Mouse (Mus musculus) liver, embryonic 13.5 days (tissue): ENCODE results near the gene Abhd5. TPM values are rescaled to one million over a fixed set of nuclear protein-coding genes. Genes with fewer than 3 reads are reported as not detected.

Source experiments
- ATAC-seq: fragments of 200-750 bp; cut with Nextera tagmentation; 2 replicates; pipeline ENCODE4 v1.8.0; 2017; ENCODE audit warnings: low read depth, mild to moderate bottlenecking, moderate number of reproducible peaks, moderate library complexity
- DNase-seq: peaks from one replicate; pipeline ENCODE4 v3.0.0; 2022
- H3K27ac ChIP-seq: fragments of 300-500 bp; sonication (generic); 2 replicates; pipeline ENCODE4 v1.5.1; 2015; ENCODE audit warnings: moderate library complexity, mild to moderate bottlenecking, inconsistent platforms
- H3K27me3 ChIP-seq: fragments of 300-500 bp; sonication (generic); 2 replicates; pipeline ENCODE4 v1.6.1; 2015; ENCODE audit warnings: mild to moderate bottlenecking, inconsistent platforms
- H3K36me3 ChIP-seq: fragments of 300-500 bp; sonication (generic); 2 replicates; pipeline ENCODE4 v1.6.1; 2015; ENCODE audit warnings: mild to moderate bottlenecking, inconsistent platforms
- H3K4me1 ChIP-seq: fragments of 300-500 bp; sonication (generic); replicated peaks from 2 replicates; pipeline ENCODE4 v1.6.1; 2015; ENCODE audit warnings: inconsistent platforms
- H3K4me2 ChIP-seq: fragments of 300-500 bp; sonication (generic); 2 replicates; pipeline ENCODE4 v1.6.1; 2015; ENCODE audit warnings: inconsistent platforms, mild to moderate bottlenecking, moderate library complexity
- H3K4me3 ChIP-seq: fragments of 300-500 bp; sonication (generic); replicated peaks from 2 replicates; pipeline ENCODE4 v1.5.1; 2015; ENCODE audit warnings: mild to moderate bottlenecking, inconsistent platforms
- H3K9ac ChIP-seq: fragments of 300-500 bp; sonication (generic); 2 replicates; pipeline ENCODE4 v1.6.1; 2015; ENCODE audit warnings: mild to moderate bottlenecking, inconsistent platforms
- H3K9me3 ChIP-seq: fragments of 300-500 bp; sonication (generic); replicated peaks from 2 replicates; pipeline ENCODE4 v1.6.1; 2016; ENCODE audit warnings: inconsistent platforms
- WGBS: fragments of 180-500 bp; shearing (Covaris S2); methylation state at CpG from one replicate; pipeline ENCODE4 v1.1.7; 2015; ENCODE audit not compliant: insufficient replicate concordance; 5-methylcytosine and 5-hydroxymethylcytosine counted together
- polyA plus RNA-seq: library from polyadenylated mRNA; unstranded; fragments of >200 nt; fragmentation: Nextera tagmentation; extraction: Ambion mirVana; gene quantifications from 2 replicates; pipeline ENCODE4 v1.2.1, GENCODE M21; 2015

Gene Abhd5
- polyA plus RNA-seq, 1 experiment from 2014 or later = 21.4 TPM

DNA sequence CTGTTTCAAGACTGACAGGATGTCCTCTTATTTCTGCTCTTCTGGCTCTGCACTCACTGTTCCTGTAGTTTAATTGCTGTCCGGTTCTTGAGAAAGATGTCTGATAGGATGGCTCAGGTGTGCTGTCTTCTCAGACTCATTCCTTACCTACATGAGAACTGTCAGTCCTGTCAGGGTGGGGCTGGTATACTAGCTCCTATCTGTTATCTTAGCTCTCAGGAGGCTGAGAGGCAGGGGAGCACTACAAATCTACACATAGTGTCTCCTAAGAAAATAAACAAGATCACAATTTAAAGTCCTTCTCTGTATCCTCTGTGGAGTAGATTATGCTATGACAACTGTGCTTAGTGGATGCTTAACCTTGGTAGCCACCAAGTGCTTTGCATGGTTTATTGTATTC, 21.6 kb downstream of the Abhd5 start:
- H3K9ac ChIP-seq = 0 out of 2 replicates have a peak overlapping the region, but pooled peaks have one; percentile 28
- H3K27me3 ChIP-seq = no peaks in the 10 kb centered on the region
- WGBS = 60% methylated on average over 1 of the region's 1 CpGs
- no peak overlapping the region for H3K4me3 ChIP-seq
- DNase-seq = no peak
- peak overlapping the region; percentile 4 for H3K4me2 ChIP-seq
- H3K4me1 ChIP-seq = peaks cover 41% of the 10 kb centered on the region
- H3K9me3 ChIP-seq = no peaks in the 10 kb centered on the region
- ATAC-seq = peak; percentile 87
- H3K36me3 ChIP-seq = peaks cover 25% of the 10 kb centered on the region
- peak overlapping the region; percentile 51 for H3K27ac ChIP-seq

DNA sequence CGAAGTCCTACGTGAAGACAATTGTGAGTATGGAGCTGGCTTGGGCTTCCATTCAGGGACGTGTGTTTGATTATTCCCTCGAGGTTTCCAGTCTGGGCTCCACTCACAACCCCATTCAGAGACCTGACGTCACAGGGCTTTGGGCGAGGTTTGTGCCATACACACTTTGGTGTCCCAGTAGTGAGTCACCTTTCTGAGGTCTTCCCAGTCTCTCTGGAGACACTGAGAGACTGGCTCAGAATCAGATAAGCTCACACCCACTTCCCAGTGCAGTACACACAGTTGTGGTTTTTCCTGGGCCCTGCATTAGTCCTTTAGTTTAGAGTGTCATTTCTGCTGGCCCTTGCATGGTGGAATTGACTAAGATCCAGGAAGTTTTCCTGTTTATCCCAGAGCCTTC, 27.6 kb downstream of the Abhd5 start:
- H3K36me3 ChIP-seq = peaks cover 64% of the 10 kb centered on the region
- no peak for ATAC-seq

DNA sequence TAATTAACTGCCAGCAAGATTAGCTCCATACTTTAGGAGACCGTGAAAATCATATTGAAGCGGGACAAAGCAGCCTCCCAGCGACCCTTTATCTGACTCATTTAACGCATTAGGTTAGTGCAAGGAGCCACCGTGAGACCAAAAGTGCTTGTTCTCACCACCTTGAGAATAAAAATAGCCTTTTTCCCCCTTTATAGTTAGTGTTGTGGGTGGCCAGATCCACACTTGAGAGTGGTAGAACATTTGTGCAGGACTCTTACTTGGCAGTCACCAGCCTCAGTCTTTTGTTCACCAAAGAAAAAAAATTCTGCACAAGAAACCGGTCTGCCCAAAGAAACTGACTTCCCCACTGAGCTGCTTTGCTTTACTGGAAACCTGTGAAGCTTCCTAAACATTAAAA, 29.6 kb downstream of the Abhd5 start:
- no peak overlapping the region for H3K9ac ChIP-seq
- H3K27me3 ChIP-seq = no peaks in the 10 kb centered on the region
- H3K4me1 ChIP-seq = no peaks in the 10 kb centered on the region
- H3K4me3 ChIP-seq = no peak overlapping the region
- no peak for DNase-seq
- no peak overlapping the region for H3K4me2 ChIP-seq
- 90% methylated on average over 6 of the region's 6 CpGs for WGBS
- H3K9me3 ChIP-seq = no peaks in the 10 kb centered on the region
- ATAC-seq = no peak
- peaks cover 66% of the 10 kb centered on the region for H3K36me3 ChIP-seq
- no peak overlapping the region for H3K27ac ChIP-seq

More for the DNA sequence above, 27.6 kb downstream of the Abhd5 start:
- no peaks in the 10 kb centered on the region for H3K4me1 ChIP-seq
- H3K9me3 ChIP-seq = no peaks in the 10 kb centered on the region
- no peak overlapping the region for H3K27ac ChIP-seq
- H3K9ac ChIP-seq = no peak overlapping the region
- no peak overlapping the region for H3K4me3 ChIP-seq
- 77% methylated on average over 6 of the region's 6 CpGs for WGBS
- DNase-seq = no peak
- no peak overlapping the region for H3K4me2 ChIP-seq
- H3K27me3 ChIP-seq = no peaks in the 10 kb centered on the region

DNA sequence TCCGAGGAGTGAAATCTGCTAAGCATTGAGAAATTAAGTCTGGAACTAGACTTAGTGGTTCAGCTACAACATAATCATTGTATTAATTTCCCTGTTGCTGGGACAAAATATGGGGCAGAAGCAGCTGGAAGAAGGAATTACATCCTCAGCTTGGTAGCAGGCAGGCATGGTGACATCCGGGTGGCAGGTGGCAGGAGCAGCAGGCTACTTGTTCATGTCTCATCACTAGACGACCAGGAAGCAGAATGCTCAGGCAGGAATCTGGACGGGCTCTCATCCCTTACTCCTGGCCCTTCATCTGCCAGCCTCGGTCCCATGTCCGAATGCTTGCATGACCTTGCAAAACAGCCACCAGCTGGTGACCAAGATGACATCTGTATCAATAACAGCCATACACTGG, 30.6 kb downstream of the Abhd5 start:
- ATAC-seq (no peak), DNase-seq (no peak)
- Histone ChIP-seq H3K27me3 (no peaks in the 10 kb centered on the region), H3K4me3 (no peak overlapping the region), H3K27ac (no peak overlapping the region), H3K4me1 (no peaks in the 10 kb centered on the region), H3K9me3 (no peaks in the 10 kb centered on the region), H3K36me3 (peaks cover 56% of the 10 kb centered on the region), H3K4me2 (no peak overlapping the region), H3K9ac (no peak overlapping the region)
- 83% methylated on average over 6 of the region's 6 CpGs for WGBS

DNA sequence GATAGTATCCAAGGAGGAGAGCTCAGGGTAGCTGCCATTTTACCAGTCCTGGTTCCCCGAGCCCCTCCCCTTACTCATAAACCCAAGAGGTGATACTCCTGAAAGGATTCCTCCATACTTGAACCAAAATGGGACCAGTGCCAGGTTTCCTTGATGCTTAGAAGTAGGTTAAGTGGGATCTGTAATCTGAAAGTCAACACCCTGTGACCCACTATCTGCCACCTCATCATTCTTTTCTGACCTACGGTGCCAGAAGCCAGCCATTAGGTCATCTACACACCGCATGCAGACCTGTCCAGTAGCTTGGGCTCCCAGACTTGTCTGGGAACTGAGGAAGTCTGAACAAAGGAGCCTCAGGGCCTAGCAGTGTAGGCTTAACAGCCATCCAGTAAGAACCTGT, 34.6 kb downstream of the Abhd5 start:
- no peak overlapping the region for H3K9ac ChIP-seq
- H3K27ac ChIP-seq = no peak overlapping the region
- no peaks in the 10 kb centered on the region for H3K4me1 ChIP-seq
- ATAC-seq (no peak), DNase-seq (no peak)
- H3K4me2 ChIP-seq = no peak overlapping the region
- peaks cover 28% of the 10 kb centered on the region for H3K36me3 ChIP-seq
- WGBS = 77% methylated on average over 3 of the region's 3 CpGs
- no peak overlapping the region for H3K4me3 ChIP-seq
- H3K27me3 ChIP-seq = no peaks in the 10 kb centered on the region
- no peaks in the 10 kb centered on the region for H3K9me3 ChIP-seq

DNA sequence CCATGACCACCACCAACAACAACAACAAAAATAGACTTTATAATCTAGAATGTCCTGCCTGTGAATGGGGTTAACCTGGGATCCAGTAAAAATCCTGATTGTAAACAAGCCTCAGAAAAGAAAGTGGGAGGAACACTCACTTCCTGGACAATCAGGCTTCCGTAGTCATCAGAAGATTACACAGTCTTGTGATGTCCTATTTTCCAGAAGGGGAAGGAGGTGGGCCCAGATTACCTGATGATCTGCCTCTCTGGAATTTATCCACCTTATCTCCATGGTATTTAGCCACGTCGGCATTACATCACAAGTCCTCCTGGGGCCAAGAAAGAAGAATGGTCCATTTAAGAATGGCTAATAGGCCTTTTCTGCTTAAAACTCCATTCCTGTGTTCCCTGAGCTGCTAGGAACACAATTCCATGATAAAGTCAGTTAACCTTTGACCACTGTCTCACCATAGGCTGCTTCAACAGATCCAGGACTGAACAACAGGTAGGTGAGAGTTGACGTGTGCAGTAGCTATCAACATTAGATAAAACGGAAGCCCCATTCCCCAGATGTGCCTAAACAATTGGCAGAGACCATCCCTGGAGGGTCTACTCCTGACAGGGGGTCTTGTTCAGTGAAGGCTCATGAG, 38.0 kb downstream of the Abhd5 start:
- Histone ChIP-seq H3K4me3 (no peak overlapping the region), H3K36me3 (0 out of 2 replicates have a peak, but pooled peaks cover 1% of the 10 kb centered on the region), H3K27me3 (no peaks in the 10 kb centered on the region), H3K4me1 (no peaks in the 10 kb centered on the region), H3K4me2 (no peak overlapping the region), H3K9me3 (no peaks in the 10 kb centered on the region), H3K27ac (no peak overlapping the region), H3K9ac (no peak overlapping the region)
- 63% methylated on average over 5 of the region's 5 CpGs for WGBS
- DNase-seq (no peak), ATAC-seq (no peak)

DNA sequence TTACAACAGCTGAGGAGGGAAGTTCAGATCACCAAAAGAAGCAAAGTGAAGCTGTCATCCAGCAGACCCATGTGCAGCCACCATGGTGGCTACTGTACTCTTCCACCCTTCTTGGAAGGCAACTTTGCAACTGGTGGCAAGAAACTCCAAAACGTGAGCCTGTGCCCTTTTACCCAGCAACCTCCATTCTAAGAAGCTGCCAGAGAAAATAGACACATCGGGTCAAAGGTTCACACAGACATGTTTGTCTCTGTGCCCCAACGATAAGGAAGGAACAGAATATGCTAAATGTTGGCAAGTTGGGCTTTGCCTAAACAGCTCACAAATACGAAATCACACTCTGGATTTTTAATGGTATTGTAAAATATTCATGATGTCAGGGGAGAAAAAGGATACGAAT, 44.4 kb downstream of the Abhd5 start:
- H3K9me3 ChIP-seq = no peaks in the 10 kb centered on the region
- no peak overlapping the region for H3K4me3 ChIP-seq
- ATAC-seq (no peak), DNase-seq (no peak)
- H3K27me3 ChIP-seq = no peaks in the 10 kb centered on the region
- H3K27ac ChIP-seq = no peak overlapping the region
- H3K4me2 ChIP-seq = no peak overlapping the region
- 58% methylated on average over 5 of the region's 5 CpGs for WGBS
- H3K9ac ChIP-seq = no peak overlapping the region
- no peaks in the 10 kb centered on the region for H3K4me1 ChIP-seq
- H3K36me3 ChIP-seq = no peaks in the 10 kb centered on the region

DNA sequence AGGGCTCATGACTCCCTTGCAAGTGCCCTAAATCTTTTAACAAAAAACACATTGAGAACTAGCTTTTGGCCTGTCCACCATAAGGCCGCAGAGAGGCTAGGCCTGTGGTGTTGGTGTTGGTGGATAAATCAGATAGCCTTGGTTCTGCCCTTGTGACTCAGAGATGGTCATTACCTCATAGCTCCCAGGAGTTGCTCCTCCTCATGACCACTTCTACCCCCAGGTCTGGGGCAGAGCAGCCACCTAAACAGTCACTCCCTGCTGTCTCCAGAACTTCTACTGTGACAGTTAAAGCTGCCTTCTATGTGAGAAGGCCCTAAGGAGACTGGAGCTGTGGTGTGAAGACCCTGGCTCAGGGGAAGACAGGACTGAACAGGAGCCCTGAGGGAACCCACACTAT, 45.7 kb downstream of the Abhd5 start:
- no peak for DNase-seq
- no peak for ATAC-seq
- H3K4me3 ChIP-seq = no peak overlapping the region
- no peaks in the 10 kb centered on the region for H3K4me1 ChIP-seq
- H3K9ac ChIP-seq = no peak overlapping the region
- H3K9me3 ChIP-seq = no peaks in the 10 kb centered on the region
- WGBS = 91% methylated on average over 1 of the region's 1 CpGs
- no peaks in the 10 kb centered on the region for H3K27me3 ChIP-seq
- no peak overlapping the region for H3K27ac ChIP-seq
- no peaks in the 10 kb centered on the region for H3K36me3 ChIP-seq
- H3K4me2 ChIP-seq = no peak overlapping the region

DNA sequence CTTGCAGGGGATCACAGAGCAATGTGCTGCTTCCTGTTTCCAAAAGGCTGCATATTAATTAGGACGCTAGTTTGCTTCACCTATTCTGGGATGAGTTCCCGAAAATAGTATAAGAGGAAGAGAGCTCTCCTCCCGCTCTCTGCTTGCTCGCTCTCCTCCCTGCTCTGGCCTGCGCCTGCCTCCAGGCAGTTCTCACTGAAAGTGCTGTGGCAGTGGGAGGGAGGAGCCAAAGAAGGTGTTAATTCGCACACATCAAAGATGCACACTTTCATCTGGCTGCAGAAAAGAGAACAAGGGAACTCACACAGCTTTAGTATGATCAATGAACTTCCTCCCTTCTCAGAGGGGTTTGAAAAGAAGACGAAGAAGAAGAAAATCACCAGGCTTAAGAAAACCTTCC, 47.3 kb downstream of the Abhd5 start:
- no peak overlapping the region for H3K4me3 ChIP-seq
- ATAC-seq (no peak), DNase-seq (no peak)
- no peak overlapping the region for H3K4me2 ChIP-seq
- H3K4me1 ChIP-seq = no peaks in the 10 kb centered on the region
- H3K9ac ChIP-seq = no peak overlapping the region
- 42% methylated on average over 7 of the region's 7 CpGs for WGBS
- no peaks in the 10 kb centered on the region for H3K9me3 ChIP-seq
- no peak overlapping the region for H3K27ac ChIP-seq
- no peaks in the 10 kb centered on the region for H3K36me3 ChIP-seq
- H3K27me3 ChIP-seq = no peaks in the 10 kb centered on the region

DNA sequence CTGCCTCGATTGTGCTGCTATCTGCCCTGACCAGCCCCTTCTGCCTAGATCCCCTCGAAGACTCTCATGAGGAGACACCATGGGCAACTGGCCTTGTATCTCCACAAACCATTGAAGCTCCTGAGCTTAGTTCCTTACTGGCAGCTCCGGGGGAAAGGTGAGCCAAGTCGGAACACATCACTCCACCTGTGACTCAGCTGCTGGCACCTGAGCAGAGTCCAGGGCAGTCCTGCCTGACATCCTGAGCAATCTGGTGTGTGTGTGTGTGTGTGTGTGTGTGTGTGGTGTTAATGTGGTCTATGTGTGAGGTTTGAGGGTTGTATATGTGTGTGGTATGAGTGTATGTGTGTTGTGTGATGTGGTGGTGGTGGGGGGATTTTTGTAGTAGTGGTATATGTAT, 49.8 kb downstream of the Abhd5 start:
- DNase-seq (no peak), ATAC-seq (no peak)
- Histone ChIP-seq H3K27ac (no peak overlapping the region), H3K9ac (no peak overlapping the region), H3K4me3 (no peak overlapping the region), H3K4me2 (no peak overlapping the region), H3K9me3 (no peaks in the 10 kb centered on the region), H3K36me3 (no peaks in the 10 kb centered on the region), H3K27me3 (no peaks in the 10 kb centered on the region), H3K4me1 (no peaks in the 10 kb centered on the region)
- 44% methylated on average over 4 of the region's 4 CpGs for WGBS

DNA sequence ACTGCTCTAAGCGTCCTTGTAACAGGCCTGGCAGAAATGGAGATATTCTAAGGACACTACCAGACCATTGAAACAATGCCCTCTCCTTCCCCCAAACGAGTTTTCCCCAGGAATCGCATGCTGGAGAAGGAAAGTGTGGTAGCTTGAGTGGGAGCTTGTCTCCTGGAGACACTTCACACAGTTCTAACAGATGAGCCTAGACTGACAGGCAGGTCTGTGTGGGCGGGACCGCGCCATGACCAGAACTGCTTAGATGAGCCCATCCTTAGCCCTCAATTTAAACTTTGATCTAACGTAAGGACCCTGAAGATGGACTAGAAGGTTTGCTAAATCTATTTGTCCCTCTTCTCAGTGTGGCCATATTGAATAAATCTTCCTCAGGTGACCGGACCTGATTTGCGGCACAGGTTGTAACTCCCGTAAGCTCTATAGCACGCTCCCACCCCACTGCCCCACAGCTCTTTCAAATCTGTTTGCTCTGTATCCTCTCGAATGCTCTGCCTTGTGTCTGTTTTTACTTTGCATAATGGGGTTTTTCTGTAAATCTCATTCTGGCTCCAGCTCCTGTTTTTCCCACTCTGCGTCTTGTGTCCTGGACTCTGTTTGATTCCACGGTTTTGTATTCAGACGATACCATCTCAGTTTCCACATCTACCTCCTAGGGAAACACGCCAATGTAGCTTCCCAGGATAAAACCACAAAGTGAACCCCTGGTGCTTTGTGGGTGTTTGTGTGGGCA, 59.2 kb downstream of the Abhd5 start:
- H3K4me3 ChIP-seq = no peak overlapping the region
- WGBS = 84% methylated on average over 16 of the region's 16 CpGs
- ATAC-seq (no peak), DNase-seq (no peak)
- H3K27ac ChIP-seq = no peak overlapping the region
- no peaks in the 10 kb centered on the region for H3K9me3 ChIP-seq
- H3K4me2 ChIP-seq = no peak overlapping the region
- no peaks in the 10 kb centered on the region for H3K27me3 ChIP-seq
- H3K4me1 ChIP-seq = no peaks in the 10 kb centered on the region
- no peak overlapping the region for H3K9ac ChIP-seq
- H3K36me3 ChIP-seq = no peaks in the 10 kb centered on the region

DNA sequence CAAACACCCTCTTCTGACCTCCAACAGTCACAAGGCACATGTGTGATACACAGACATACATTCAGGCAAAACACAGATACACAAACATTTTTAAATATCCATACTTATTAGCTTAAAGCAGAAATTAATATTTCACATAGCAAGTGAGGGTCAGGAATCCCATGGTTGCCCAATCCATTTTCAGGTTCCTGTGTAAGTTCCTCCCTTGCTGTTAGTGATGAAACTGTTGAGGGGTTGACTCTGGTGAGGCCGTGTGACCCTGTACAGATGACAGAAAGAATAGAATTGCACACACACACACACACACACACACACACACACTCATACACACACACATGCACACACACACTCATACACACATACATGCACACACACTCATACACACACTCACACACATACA, 63.2 kb downstream of the Abhd5 start:
- H3K9me3 ChIP-seq = no peaks in the 10 kb centered on the region
- no peak overlapping the region for H3K9ac ChIP-seq
- no peak overlapping the region for H3K4me2 ChIP-seq
- 57% methylated on average over 1 of the region's 1 CpGs for WGBS
- no peak overlapping the region for H3K27ac ChIP-seq
- ATAC-seq = no peak
- H3K36me3 ChIP-seq = no peaks in the 10 kb centered on the region
- no peaks in the 10 kb centered on the region for H3K4me1 ChIP-seq
- H3K4me3 ChIP-seq = no peak overlapping the region
- no peak for DNase-seq
- no peaks in the 10 kb centered on the region for H3K27me3 ChIP-seq
